Mouse (Mus musculus) embryonic facial prominence, embryonic 13.5 days (tissue): ENCODE measurements around the gene Cdc6. TPM values are rescaled to one million over a fixed set of nuclear protein-coding genes. Genes with fewer than 3 reads are reported as not detected.

Source experiments
- ATAC-seq: fragments of 200-750 bp; cut with Nextera tagmentation; 2 replicates; pipeline ENCODE4 v1.8.0; 2017; ENCODE audit warnings: low read depth; ENCODE audit not compliant: insufficient number of reproducible peaks, insufficient read depth, low FRiP score, low TSS enrichment
- H3K27ac ChIP-seq: fragments of 300-500 bp; sonication (generic); 2 replicates; pipeline ENCODE4 v1.5.1; 2015; ENCODE audit warnings: moderate library complexity, mild to moderate bottlenecking, inconsistent platforms
- H3K27me3 ChIP-seq: fragments of 300-500 bp; sonication (generic); 2 replicates; pipeline ENCODE4 v1.6.1; 2015; ENCODE audit warnings: mild to moderate bottlenecking, inconsistent platforms
- H3K36me3 ChIP-seq: fragments of 300-500 bp; sonication (generic); 2 replicates; pipeline ENCODE4 v1.6.1; 2015; ENCODE audit warnings: mild to moderate bottlenecking, inconsistent platforms
- H3K4me1 ChIP-seq: fragments of 300-500 bp; sonication (generic); 2 replicates; pipeline ENCODE4 v1.6.1; 2015; ENCODE audit warnings: inconsistent platforms
- H3K4me2 ChIP-seq: fragments of 300-500 bp; sonication (generic); 2 replicates; pipeline ENCODE4 v1.6.1; 2015; ENCODE audit warnings: moderate library complexity, mild to moderate bottlenecking, inconsistent platforms
- H3K4me3 ChIP-seq: fragments of 300-500 bp; sonication (generic); 2 replicates; pipeline ENCODE4 v1.5.1; 2015; ENCODE audit warnings: mild to moderate bottlenecking, inconsistent platforms
- H3K9ac ChIP-seq: fragments of 300-500 bp; sonication (generic); 2 replicates; pipeline ENCODE4 v1.6.1; 2015; ENCODE audit warnings: mild to moderate bottlenecking, inconsistent platforms
- H3K9me3 ChIP-seq: fragments of 300-500 bp; sonication (generic); 2 replicates; pipeline ENCODE4 v1.6.1; 2016; ENCODE audit warnings: inconsistent platforms
- WGBS: fragments of 180-500 bp; shearing (Covaris S2); methylation state at CpG from one replicate; pipeline ENCODE4 v1.1.7; 2015; ENCODE audit warnings: mixed read lengths; 5-methylcytosine and 5-hydroxymethylcytosine counted together
- polyA plus RNA-seq: library from polyadenylated mRNA; unstranded; fragments of >200 nt; fragmentation: Nextera tagmentation; extraction: Ambion mirVana; gene quantifications from 2 replicates; pipeline ENCODE4 v1.2.1, GENCODE M21; 2015

The Cdc6 gene
- polyA plus RNA-seq, 1 experiment from 2014 or later, result 31.5 TPM

- ATAC-seq, result no peak
- H3K4me2 ChIP-seq, result peak overlapping the region; percentile 96
- peaks cover 34% of the 10 kb centered on the region for H3K36me3 ChIP-seq
- whole genome bisulfite sequencing, result 21% methylated on average over 15 of the region's 15 CpGs
- no peaks in the 10 kb centered on the region for H3K9me3 ChIP-seq
- peak overlapping the region; percentile 58 for H3K4me3 ChIP-seq
- no peaks in the 10 kb centered on the region for H3K27me3 ChIP-seq
- peaks cover 99% of the 10 kb centered on the region for H3K4me1 ChIP-seq
- peak overlapping the region; percentile 72 for H3K9ac ChIP-seq
- peak overlapping the region; percentile 90 for H3K27ac ChIP-seq
These were observed 57.2 kb downstream of the Cdc6 start for GRCm38 (mm10) chr11:98964616-98965415.

GRCm38 (mm10) chr11:98965416-98966077, 57.9 kb downstream of the Cdc6 start:
- Histone ChIP-seq H3K36me3 (peaks cover 41% of the 10 kb centered on the region), H3K9me3 (no peaks in the 10 kb centered on the region), H3K4me3 (peak overlapping the region; percentile 58), H3K4me2 (peak overlapping the region; percentile 96), H3K27ac (peak overlapping the region; percentile 90), H3K4me1 (peaks cover 100% of the 10 kb centered on the region), H3K9ac (peak overlapping the region; percentile 72), H3K27me3 (no peaks in the 10 kb centered on the region)
- 9% methylated on average over 11 of the region's 11 CpGs for WGBS
- no peak for ATAC-seq

- WGBS, result 44% methylated on average over 9 of the region's 9 CpGs
- ATAC-seq, result no peak
- H3K27ac ChIP-seq, result peak overlapping the region; percentile 73; the same call in 1 of the 2 replicates
These were observed 59.0 kb downstream of the Cdc6 start for GRCm38 (mm10) chr11:98966499-98967141.

GRCm38 (mm10) chr11:98968079-98968478, 60.5 kb downstream of the Cdc6 start:
- Histone ChIP-seq H3K27me3 (no peaks in the 10 kb centered on the region), H3K27ac (peak overlapping the region; percentile 73), H3K9me3 (no peaks in the 10 kb centered on the region), H3K36me3 (peaks cover 62% of the 10 kb centered on the region), H3K4me1 (peaks cover 86% of the 10 kb centered on the region), H3K9ac (peak overlapping the region; percentile 49; the same call in 1 of the 2 replicates), H3K4me3 (no peak overlapping the region), H3K4me2 (0 out of 2 replicates have a peak overlapping the region, but pooled peaks have one; percentile 9)
- ATAC-seq, result no peak
- WGBS, result 51% methylated on average over 16 of the region's 16 CpGs

More at GRCm38 (mm10) chr11:98966499-98967141, 59.0 kb downstream of the Cdc6 start:
- Histone ChIP-seq H3K9me3 (no peaks in the 10 kb centered on the region), H3K4me2 (peak overlapping the region; percentile 96), H3K4me1 (peaks cover 100% of the 10 kb centered on the region), H3K36me3 (peaks cover 51% of the 10 kb centered on the region), H3K4me3 (no peak overlapping the region), H3K27me3 (no peaks in the 10 kb centered on the region), H3K9ac (no peak overlapping the region)

- no peak for ATAC-seq
- WGBS, result 10% methylated on average over 20 of the region's 20 CpGs
- H3K4me2 ChIP-seq, result peak overlapping the region; percentile 9
- peak overlapping the region; percentile 49 for H3K9ac ChIP-seq
- peak overlapping the region; percentile 0; the same call in 1 of the 2 replicates for H3K4me3 ChIP-seq
- H3K27me3 ChIP-seq, result no peaks in the 10 kb centered on the region
- H3K27ac ChIP-seq, result peak overlapping the region; percentile 73
- H3K4me1 ChIP-seq, result peaks cover 78% of the 10 kb centered on the region
- no peaks in the 10 kb centered on the region for H3K9me3 ChIP-seq
- peaks cover 70% of the 10 kb centered on the region for H3K36me3 ChIP-seq
These were observed 61.3 kb downstream of the Cdc6 start for GRCm38 (mm10) chr11:98968716-98969495.

GRCm38 (mm10) chr11:98969496-98969927, 61.9 kb downstream of the Cdc6 start:
- Histone ChIP-seq H3K4me2 (peak overlapping the region; percentile 7; the same call in 1 of the 2 replicates), H3K27me3 (no peaks in the 10 kb centered on the region), H3K27ac (peak overlapping the region; percentile 73), H3K36me3 (peaks cover 76% of the 10 kb centered on the region), H3K9me3 (no peaks in the 10 kb centered on the region), H3K4me3 (no peak overlapping the region), H3K9ac (0 out of 2 replicates have a peak overlapping the region, but pooled peaks have one; percentile 32), H3K4me1 (peaks cover 72% of the 10 kb centered on the region)
- WGBS, result 18% methylated on average over 17 of the region's 17 CpGs
- ATAC-seq, result no peak

GRCm38 (mm10) chr11:98970191-98970925, 62.8 kb downstream of the Cdc6 start:
- Histone ChIP-seq H3K4me3 (no peak overlapping the region), H3K4me1 (peaks cover 63% of the 10 kb centered on the region), H3K9ac (0 out of 2 replicates have a peak overlapping the region, but pooled peaks have one; percentile 36), H3K9me3 (no peaks in the 10 kb centered on the region), H3K27me3 (no peaks in the 10 kb centered on the region), H3K27ac (peak overlapping the region; percentile 73), H3K4me2 (no peak overlapping the region; the same call in 1 of the 2 replicates), H3K36me3 (peaks cover 84% of the 10 kb centered on the region)
- ATAC-seq, result no peak
- WGBS, result 75% methylated on average over 29 of the region's 29 CpGs

- Histone ChIP-seq H3K4me3 (no peak overlapping the region), H3K36me3 (peaks cover 84% of the 10 kb centered on the region), H3K4me2 (no peak overlapping the region), H3K9me3 (no peaks in the 10 kb centered on the region), H3K9ac (peak overlapping the region; percentile 36; the same call in 1 of the 2 replicates), H3K4me1 (peaks cover 52% of the 10 kb centered on the region), H3K27ac (peak overlapping the region; percentile 69), H3K27me3 (no peaks in the 10 kb centered on the region)
- ATAC-seq, result no peak
- WGBS, result 74% methylated on average over 23 of the region's 23 CpGs
These were observed 63.9 kb downstream of the Cdc6 start for GRCm38 (mm10) chr11:98971316-98972031.

- 54% methylated on average over 9 of the region's 9 CpGs for WGBS
- Histone ChIP-seq H3K4me1 (peaks cover 45% of the 10 kb centered on the region), H3K27ac (no peak overlapping the region), H3K4me3 (no peak overlapping the region), H3K9ac (no peak overlapping the region), H3K36me3 (peaks cover 79% of the 10 kb centered on the region), H3K4me2 (no peak overlapping the region), H3K9me3 (no peaks in the 10 kb centered on the region), H3K27me3 (no peaks in the 10 kb centered on the region)
- no peak for ATAC-seq
These were observed 64.6 kb downstream of the Cdc6 start for GRCm38 (mm10) chr11:98972215-98972614.
